Mouse (Mus musculus) spleen, embryonic (tissue): ENCODE data around the gene Nkx2-5.

Source experiments
- CTCF ChIA-PET: fragments of 350-600 bp; sonication (Branson Sonifier 250); formaldehyde crosslinking; loops from one replicate; lab custom pipeline; 2022; lab: Charles Lee

Nkx2-5 gene

GRCm38 (mm10) chr17:26790269-26791214 lies 54.3 kb downstream of the Nkx2-5 start:
- CTCF ChIA-PET, result no interaction called here

GRCm38 (mm10) chr17:26789460-26790268 lies 55.1 kb downstream of the Nkx2-5 start:
- CTCF ChIA-PET, result interaction anchor here (0.7 kb wide), 1 partner anchor 356 kb away, joined by 3 read pairs; no protein-coding TSS in a partner anchor

DNA sequence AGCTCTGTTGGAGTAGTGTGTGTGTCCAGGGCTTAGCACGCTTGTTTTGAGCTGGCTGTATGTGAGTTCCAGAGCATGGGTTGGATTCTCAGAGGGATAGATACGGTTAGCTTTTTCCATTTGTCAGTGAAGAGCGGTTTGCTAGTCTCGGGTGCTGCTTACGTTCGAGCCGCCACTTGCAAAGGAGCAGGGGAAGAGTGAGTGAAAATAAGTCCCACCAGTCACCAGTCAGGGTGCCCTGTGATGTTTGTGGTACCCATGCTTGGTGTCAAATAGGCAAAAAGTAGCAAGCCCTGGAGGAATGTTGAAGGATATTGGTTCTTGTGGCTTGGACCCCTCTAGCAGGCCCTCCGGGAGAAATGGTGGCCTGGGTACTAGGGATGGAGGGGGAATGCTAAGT lies 55.8 kb downstream of the Nkx2-5 start:
- CTCF ChIA-PET, result no interaction called here
